Mouse (Mus musculus) forebrain, embryonic 10.5 days (tissue): ENCODE measurements around the gene BC003965. TPM values are rescaled to one million over a fixed set of nuclear protein-coding genes. Genes with fewer than 3 reads are reported as not detected.

ENCODE experiments used
- DNase-seq: peaks from one replicate; pipeline ENCODE4 v3.0.0-alpha.2; 2017; ENCODE audit warnings: low spot score; ENCODE audit errors: extremely low spot score
- H3K27ac ChIP-seq: fragments of 300-500 bp; sonication (generic); 2 replicates; pipeline ENCODE4 v1.5.1; 2016; ENCODE audit warnings: mild to moderate bottlenecking
- H3K27me3 ChIP-seq: fragments of 300-500 bp; sonication (generic); 2 replicates; pipeline ENCODE4 v1.6.1; 2016; ENCODE audit warnings: mild to moderate bottlenecking; ENCODE audit not compliant: poor library complexity, severe bottlenecking
- H3K36me3 ChIP-seq: fragments of 300-500 bp; sonication (generic); replicated peaks from 2 replicates; pipeline ENCODE4 v1.6.1; 2016; ENCODE audit warnings: mild to moderate bottlenecking, moderate library complexity
- H3K4me1 ChIP-seq: fragments of 300-500 bp; sonication (generic); 2 replicates; pipeline ENCODE4 v1.6.1; 2016
- H3K4me3 ChIP-seq: fragments of 300-500 bp; sonication (generic); 2 replicates; pipeline ENCODE4 v1.5.1; 2016; ENCODE audit warnings: mild to moderate bottlenecking, moderate library complexity
- H3K9me3 ChIP-seq: fragments of 300-500 bp; sonication (generic); 2 replicates; pipeline ENCODE4 v1.6.1; 2016; ENCODE audit warnings: mild to moderate bottlenecking, moderate library complexity
- WGBS: fragments of 180-500 bp; shearing (Covaris S2); methylation state at CpG from one replicate; pipeline ENCODE4 v1.1.7; 2016; 5-methylcytosine and 5-hydroxymethylcytosine counted together
- polyA plus RNA-seq: library from polyadenylated mRNA; unstranded; fragments of >200 nt; fragmentation: Nextera tagmentation; extraction: Ambion mirVana; gene quantifications from 2 replicates; pipeline ENCODE4 v1.2.1, GENCODE M21; 2016

Gene BC003965
- polyA plus RNA-seq, 1 experiment from 2014 or later = 38.7 TPM

DNA sequence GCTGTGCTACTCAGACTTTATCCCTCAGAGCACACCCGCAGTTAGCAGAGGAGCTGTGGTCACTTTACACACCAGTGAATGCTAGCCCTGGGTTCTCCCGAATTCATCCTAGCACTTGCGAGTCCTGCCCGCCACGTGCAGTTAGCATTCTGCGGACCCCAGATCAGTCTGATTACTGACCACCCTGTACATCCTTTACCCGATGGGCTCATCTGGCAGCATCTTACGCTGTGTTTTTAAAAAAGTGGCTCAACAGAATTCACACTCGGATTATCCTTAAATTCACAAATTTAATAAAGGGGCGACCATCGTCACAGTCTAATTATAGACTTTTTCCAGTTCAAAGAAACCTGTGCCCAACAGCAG is 3.4 kb downstream of the BC003965 start:
- Histone ChIP-seq H3K27me3 (no peaks in the 10 kb centered on the region), H3K36me3 (peaks cover 29% of the 10 kb centered on the region), H3K9me3 (no peaks in the 10 kb centered on the region), H3K27ac (peak overlapping the region; percentile 92), H3K4me3 (peak overlapping the region; percentile 90), H3K4me1 (peaks cover 57% of the 10 kb centered on the region)
- 6% methylated on average over 11 of the region's 11 CpGs for WGBS
- DNase-seq = no peak

GRCm38 (mm10) chr17:25188150-25189031 is 4.0 kb downstream of the BC003965 start, which contains the start of gene Unkl:
Gene Unkl (plus strand): TSS chr17:25188397.
- under 1% methylated on average over 103 of the region's 104 CpGs for WGBS

GRCm38 (mm10) chr17:25189091-25189490 is 4.7 kb downstream of the BC003965 start:
- WGBS = 1% methylated on average over 16 of the region's 16 CpGs
- peak overlapping the region; percentile 90 for H3K4me3 ChIP-seq
- no peak for DNase-seq
- no peaks in the 10 kb centered on the region for H3K9me3 ChIP-seq
- H3K27me3 ChIP-seq = no peaks in the 10 kb centered on the region
- peak overlapping the region; percentile 92 for H3K27ac ChIP-seq
- H3K4me1 ChIP-seq = peaks cover 47% of the 10 kb centered on the region
- peaks cover 42% of the 10 kb centered on the region for H3K36me3 ChIP-seq

More at GRCm38 (mm10) chr17:25188150-25189031, 4.0 kb downstream of the BC003965 start, which contains the start of gene Unkl:
- DNase-seq = peak; percentile 67
- Histone ChIP-seq H3K27ac (peak within 1 kb of the TSS; percentile 92), H3K4me1 (peaks cover 53% of the 10 kb centered on the region), H3K36me3 (peaks cover 35% of the 10 kb centered on the region), H3K9me3 (no peaks in the 10 kb centered on the region), H3K27me3 (no peaks in the 10 kb centered on the region), H3K4me3 (peak within 1 kb of the TSS; percentile 90)

- Histone ChIP-seq H3K27me3 (no peaks in the 10 kb centered on the region), H3K4me1 (no peaks in the 10 kb centered on the region), H3K9me3 (no peaks in the 10 kb centered on the region), H3K27ac (no peak overlapping the region), H3K4me3 (no peak overlapping the region), H3K36me3 (peaks cover 70% of the 10 kb centered on the region)
- no peak for DNase-seq
- 94% methylated on average over 4 of the region's 4 CpGs for WGBS
These were observed 18.0 kb downstream of the BC003965 start for GRCm38 (mm10) chr17:25202401-25202800.

GRCm38 (mm10) chr17:25210006-25210405 is 25.7 kb downstream of the BC003965 start:
- Histone ChIP-seq H3K4me1 (no peaks in the 10 kb centered on the region), H3K4me3 (no peak overlapping the region), H3K27me3 (no peaks in the 10 kb centered on the region), H3K36me3 (peaks cover 93% of the 10 kb centered on the region), H3K27ac (no peak overlapping the region), H3K9me3 (no peaks in the 10 kb centered on the region)
- WGBS = 93% methylated on average over 4 of the region's 4 CpGs
- DNase-seq = no peak

- Histone ChIP-seq H3K4me1 (no peaks in the 10 kb centered on the region), H3K27me3 (no peaks in the 10 kb centered on the region), H3K27ac (no peak overlapping the region), H3K9me3 (no peaks in the 10 kb centered on the region), H3K4me3 (no peak overlapping the region), H3K36me3 (peaks cover 93% of the 10 kb centered on the region)
- WGBS = 90% methylated on average over 15 of the region's 15 CpGs
- no peak for DNase-seq
These were observed 26.5 kb downstream of the BC003965 start for GRCm38 (mm10) chr17:25210680-25211466.

GRCm38 (mm10) chr17:25211705-25212104 is 27.4 kb downstream of the BC003965 start:
- Histone ChIP-seq H3K4me1 (no peaks in the 10 kb centered on the region), H3K27ac (no peak overlapping the region), H3K36me3 (peaks cover 92% of the 10 kb centered on the region), H3K9me3 (no peaks in the 10 kb centered on the region), H3K4me3 (no peak overlapping the region), H3K27me3 (no peaks in the 10 kb centered on the region)
- no peak for DNase-seq
- WGBS = 93% methylated on average over 4 of the region's 4 CpGs

GRCm38 (mm10) chr17:25215431-25215830 is 31.1 kb downstream of the BC003965 start:
- H3K4me1 ChIP-seq = no peaks in the 10 kb centered on the region
- WGBS = 87% methylated on average over 3 of the region's 3 CpGs
- 0 out of 2 replicates have a peak, but pooled peaks cover under 1% of the 10 kb centered on the region for H3K27me3 ChIP-seq
- no peak for DNase-seq
- H3K27ac ChIP-seq = no peak overlapping the region
- no peaks in the 10 kb centered on the region for H3K9me3 ChIP-seq
- peaks cover 65% of the 10 kb centered on the region for H3K36me3 ChIP-seq
- no peak overlapping the region for H3K4me3 ChIP-seq

GRCm38 (mm10) chr17:25218967-25219366 is 34.6 kb downstream of the BC003965 start:
- WGBS = 92% methylated on average over 9 of the region's 9 CpGs
- no peak overlapping the region for H3K27ac ChIP-seq

DNA sequence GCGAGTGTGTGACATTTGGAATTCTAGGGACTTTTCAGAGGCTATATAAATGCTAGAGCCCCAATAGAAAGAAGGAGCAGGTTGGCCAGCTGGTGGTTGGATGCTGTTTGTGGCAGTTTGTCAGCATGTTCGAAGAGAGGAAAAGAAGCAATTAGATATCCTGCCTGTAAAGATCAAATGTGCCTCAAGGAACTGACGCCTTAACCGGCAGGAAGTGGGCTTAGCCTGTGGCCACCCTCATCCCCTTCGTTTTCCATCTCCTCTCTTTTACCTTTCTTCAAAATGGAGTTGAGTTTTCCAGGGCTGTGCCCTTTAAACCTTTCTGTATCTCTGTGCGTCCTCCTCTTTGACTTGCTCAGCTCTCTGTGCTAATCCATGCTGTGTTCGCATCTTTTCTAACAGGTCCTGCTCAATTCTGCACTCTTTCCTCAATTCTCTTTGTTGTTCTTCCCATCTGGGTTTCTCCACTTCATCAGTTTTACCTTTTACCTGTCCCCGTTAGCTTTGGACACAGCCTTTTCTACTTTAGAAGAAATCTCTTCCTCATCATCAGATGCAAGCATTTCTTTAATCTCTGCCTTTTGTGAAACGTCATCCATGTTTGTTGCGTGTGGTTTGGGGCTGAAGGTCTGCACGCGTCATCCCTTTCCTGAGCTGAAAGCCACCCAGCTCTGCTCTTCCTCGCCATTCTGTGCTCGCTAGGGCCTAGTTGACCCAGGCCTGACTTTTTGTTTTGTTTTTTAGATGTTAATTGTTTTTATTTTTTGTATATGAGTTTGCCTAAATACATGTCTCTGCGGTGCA is 35.3 kb downstream of the BC003965 start:
- no peak for DNase-seq
- 92% methylated on average over 15 of the region's 15 CpGs for WGBS
- Histone ChIP-seq H3K27me3 (0 out of 2 replicates have a peak, but pooled peaks cover 17% of the 10 kb centered on the region), H3K4me1 (peaks cover 22% of the 10 kb centered on the region), H3K9me3 (no peaks in the 10 kb centered on the region), H3K36me3 (peaks cover 28% of the 10 kb centered on the region), H3K4me3 (no peak overlapping the region), H3K27ac (no peak overlapping the region)

More at GRCm38 (mm10) chr17:25218967-25219366, 34.6 kb downstream of the BC003965 start:
- Histone ChIP-seq H3K36me3 (peaks cover 35% of the 10 kb centered on the region), H3K27me3 (0 out of 2 replicates have a peak, but pooled peaks cover 17% of the 10 kb centered on the region), H3K4me3 (no peak overlapping the region), H3K9me3 (no peaks in the 10 kb centered on the region), H3K4me1 (peaks cover 22% of the 10 kb centered on the region)
- DNase-seq = no peak

- H3K9me3 ChIP-seq = no peaks in the 10 kb centered on the region
- H3K36me3 ChIP-seq = peaks cover 17% of the 10 kb centered on the region
- WGBS = 100% methylated on average over 1 of the region's 1 CpGs
- 0 out of 2 replicates have a peak, but pooled peaks cover 17% of the 10 kb centered on the region for H3K27me3 ChIP-seq
- peaks cover 22% of the 10 kb centered on the region for H3K4me1 ChIP-seq
- no peak overlapping the region for H3K4me3 ChIP-seq
- no peak for DNase-seq
- no peak overlapping the region for H3K27ac ChIP-seq
These were observed 36.4 kb downstream of the BC003965 start for GRCm38 (mm10) chr17:25220746-25221145.
